Mouse (Mus musculus) heart, adult 2 months (tissue): Measurements from ENCODE around the gene Otp.

Experiments used
- CTCF ChIP-seq: fragments of 200-600 bp; IDR thresholded peaks from 2 replicates; pipeline ENCODE4 v1.8.1; 2022; ENCODE audit warnings: antibody characterized with exemption, mild to moderate bottlenecking, moderate library complexity
- EP300 ChIP-seq: fragments of 200-500 bp; IDR thresholded peaks from 2 replicates; pipeline ENCODE4 v1.6.1; 2011; ENCODE audit warnings: low read depth, low read length, control low read depth; ENCODE audit not compliant: insufficient read depth
- POLR2A ChIP-seq: fragments of 200-500 bp; IDR thresholded peaks from 2 replicates; pipeline ENCODE4 v1.6.1; 2011; ENCODE audit warnings: mild to moderate bottlenecking, low read depth, low read length, control low read depth; ENCODE audit not compliant: insufficient read depth

GRCm38 (mm10) chr13:94868478-94868950 is 6.9 kb upstream of the Otp start:
- TF ChIP-seq POLR2A (no peak), CTCF (peak; percentile 80), EP300 (no peak)
